Mouse (Mus musculus): ENCODE data around the gene Socs2.
"Not testable (repeated sequence)": the region's sequence is repeated elsewhere in the genome, so short reads cannot be mapped to it uniquely, and the experiment has no call there.

DNA sequence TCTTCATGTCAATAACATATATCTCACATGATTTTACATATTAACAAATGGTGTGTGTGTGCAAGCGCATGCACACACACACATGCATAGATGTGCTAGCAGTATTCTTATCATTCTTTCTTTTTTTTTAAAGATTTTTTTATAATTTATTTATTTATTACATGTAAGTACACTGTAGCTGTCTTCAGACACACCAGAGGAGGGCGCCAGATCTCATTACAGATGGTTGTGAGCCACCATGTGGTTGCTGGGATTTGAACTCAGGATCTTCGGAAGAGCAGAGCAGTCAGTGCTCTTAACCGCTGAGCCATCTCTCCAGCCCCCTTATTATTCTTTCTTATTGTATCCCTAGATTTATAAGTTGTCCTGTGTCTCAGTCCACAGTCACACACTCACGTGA lies 27.2 kb downstream of the Socs2 start:
- TF ChIP-seq POLR2A (IDR thresholded peaks at IDR 0.05; ENCODE audit: low read depth, low read length); CTCF (IDR thresholded peaks at IDR 0.05; ENCODE audit: extremely low read depth, insufficient read depth, insufficient read length, insufficient replicate concordance): not testable (repeated sequence)

Data from spleen, adult 2 months (tissue).